Mouse (Mus musculus): Measurements from ENCODE around the gene Mindy1.

The Mindy1 gene

DNA sequence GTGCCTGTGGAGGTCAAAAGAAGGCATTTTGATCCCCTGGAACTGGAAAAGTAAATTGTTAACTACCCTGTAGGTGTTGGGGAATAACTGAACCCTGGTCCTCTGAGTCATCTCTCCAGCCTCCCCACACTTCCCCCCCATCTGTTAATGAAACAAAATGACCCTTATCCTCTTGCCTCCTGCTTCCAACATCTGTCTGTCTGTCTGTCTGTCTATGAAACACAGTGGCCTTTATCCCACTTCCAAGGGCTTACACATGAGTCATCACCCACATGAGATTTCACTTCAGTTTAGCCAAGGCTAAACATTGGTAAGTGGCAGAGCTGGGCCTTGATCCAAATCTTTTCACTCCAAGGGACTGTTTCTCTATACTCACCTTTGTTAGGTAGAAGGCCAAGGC, 13.3 kb upstream of the Mindy1 start:
- DNase-seq (ENCODE audit: low spot score in 2 of 2): no peak

DNA sequence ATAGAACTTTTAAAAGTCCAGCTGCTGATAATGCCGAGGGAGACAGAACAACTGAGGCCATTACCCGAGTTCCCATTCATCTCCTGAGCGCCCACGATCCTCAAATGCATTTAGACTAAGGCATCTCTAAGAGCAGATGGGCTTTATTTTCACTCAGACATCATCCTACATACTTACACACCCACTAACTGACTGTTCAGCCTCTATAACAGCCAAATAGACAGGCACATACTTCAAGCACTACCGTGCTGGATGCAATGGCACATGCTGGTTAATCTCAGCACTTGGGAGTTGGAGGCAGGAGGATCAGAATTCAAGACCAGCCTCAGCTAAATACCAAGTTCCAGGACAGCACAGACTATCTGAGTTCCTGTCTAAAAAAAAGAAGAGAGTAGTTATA, 11.4 kb upstream of the Mindy1 start:
- DNase-seq (ENCODE audit: low spot score in 2 of 2): no peak

DNA sequence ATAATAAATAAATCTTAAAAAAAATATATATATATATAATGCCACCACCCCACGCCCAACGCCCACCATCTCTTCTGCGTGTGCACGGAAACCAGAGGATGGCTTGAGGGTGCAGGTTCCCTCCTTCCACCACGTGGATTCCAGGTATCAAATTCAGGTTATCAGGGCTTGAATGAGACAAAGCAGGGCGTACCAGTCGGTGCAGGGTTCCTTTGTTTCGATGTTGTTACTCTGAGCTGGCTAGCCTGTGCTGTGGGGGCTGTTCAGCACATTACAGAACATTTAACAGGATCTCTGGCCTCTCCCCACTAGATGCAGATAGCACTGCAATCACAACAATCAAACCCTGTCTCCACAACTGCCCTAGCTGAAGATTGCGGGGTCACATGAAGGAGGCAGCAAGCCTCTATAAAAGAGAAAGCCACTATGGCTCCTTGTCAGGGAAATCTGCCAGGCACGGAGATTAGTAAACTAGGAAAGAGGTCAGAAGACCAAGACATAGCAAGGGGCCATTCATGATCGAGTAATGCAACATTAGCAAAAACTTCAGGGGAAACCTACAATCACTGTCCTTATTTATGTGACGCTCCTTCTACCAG, 10.3 kb upstream of the Mindy1 start:
- no peak for DNase-seq (ENCODE audit: low spot score in 2 of 2)

DNA sequence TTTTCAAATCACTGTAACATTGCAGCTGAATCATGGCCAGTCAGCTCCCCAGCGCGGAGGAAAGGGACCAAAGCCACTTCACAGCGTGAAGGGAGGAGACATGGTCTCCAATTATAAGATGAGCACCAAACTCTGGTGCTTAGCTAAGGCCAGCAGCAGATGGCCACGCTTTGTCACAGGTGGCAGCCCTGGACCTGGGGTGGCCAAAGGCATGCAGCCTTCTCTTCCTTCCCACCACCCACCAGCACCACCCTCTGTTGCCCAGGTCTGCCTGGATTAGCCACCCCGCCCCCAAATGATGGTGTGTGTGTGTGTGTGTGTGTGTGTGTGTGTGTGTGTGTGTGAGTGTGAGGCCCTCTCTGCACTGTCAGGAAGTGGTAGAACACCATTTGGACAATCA, 7.7 kb upstream of the Mindy1 start:
- no peak for DNase-seq (ENCODE audit: low spot score in 2 of 2)

DNA sequence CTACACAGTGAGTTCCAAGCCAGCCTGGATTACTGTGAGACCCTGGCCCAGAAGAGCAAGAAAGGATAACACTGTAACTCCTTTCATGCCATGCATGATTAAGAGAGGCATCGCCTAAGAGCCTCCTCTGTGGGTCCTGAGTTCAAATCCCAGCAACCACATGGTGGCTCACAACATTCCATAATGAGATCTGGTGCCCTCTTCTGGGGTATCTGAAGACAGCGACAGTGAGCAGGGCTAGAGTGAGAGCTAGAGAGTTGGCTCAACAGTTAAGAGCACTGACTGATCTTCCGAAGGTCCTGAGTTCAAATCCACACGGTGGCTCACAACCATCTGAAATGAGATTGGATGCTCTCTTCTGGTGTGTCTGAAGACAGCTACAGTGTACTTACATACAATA, 6.7 kb upstream of the Mindy1 start:
- DNase-seq (ENCODE audit: low spot score in 2 of 2): no peak

DNA sequence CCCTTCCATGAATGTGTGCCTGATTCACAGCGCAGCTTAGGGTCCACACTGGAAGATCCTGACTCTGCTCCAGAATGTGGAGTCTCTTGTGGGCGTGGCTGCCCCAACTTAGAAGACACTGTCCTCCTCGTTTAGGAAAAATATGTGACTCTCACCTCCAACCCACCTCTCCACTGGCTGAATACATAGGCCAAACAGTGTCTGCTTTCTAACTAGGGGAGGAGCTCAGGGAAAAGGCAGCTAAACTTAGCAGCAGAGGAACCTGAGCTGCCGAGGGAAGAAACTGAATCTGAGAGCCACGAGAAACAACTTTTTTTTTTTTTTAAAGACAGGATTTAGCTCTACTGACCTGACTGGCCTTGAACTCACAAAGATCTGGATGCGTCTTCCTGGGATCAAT, 6.0 kb upstream of the Mindy1 start:
- no peak for DNase-seq (ENCODE audit: low spot score in 2 of 2)

DNA sequence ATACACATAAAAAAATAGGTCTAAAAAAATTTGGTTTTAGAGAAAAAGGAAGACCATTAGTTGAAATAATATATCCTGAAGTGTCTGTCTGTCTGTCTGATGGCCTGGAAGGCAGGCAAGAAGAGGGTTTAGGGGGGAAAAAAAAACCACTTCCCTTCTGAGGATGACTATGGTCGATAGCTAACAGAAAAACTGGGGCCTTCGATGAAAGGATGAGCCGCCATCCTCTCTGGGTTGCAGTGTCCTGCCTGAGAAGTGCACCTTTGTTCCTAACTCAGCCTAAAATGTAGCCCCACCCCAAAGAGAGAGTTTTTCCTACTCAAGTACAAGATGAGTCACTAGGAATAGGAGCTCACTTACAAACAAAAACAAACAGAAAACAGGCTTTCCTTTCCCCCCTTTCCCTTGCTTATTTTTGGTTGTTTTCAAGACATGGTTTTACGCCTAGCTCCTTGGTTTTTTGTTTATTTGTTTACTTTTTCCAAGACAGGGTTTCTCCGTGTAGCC, 4.7 kb upstream of the Mindy1 start:
- DNase-seq (ENCODE audit: low spot score in 2 of 2): no peak

DNA sequence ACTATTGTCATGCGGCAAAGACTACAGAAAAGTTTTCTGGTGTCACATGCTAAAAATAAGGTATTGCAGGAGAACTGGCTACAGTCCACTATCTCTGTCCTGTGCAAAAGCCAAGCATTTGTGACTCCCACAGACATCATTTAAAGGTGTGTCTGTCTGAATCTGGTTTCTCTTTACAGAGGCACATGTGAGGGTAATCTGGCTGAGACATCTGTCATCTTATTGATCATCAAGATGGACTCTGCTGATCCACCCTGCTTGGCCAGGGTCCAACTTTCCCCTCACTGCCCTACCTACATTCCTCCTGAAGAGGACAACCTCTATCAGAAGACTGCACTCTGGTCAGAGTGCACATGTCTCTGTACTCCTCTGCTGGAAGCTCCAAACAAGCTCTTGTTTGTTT, 4.0 kb upstream of the Mindy1 start:
- DNase-seq (ENCODE audit: low spot score in 2 of 2): no peak

DNA sequence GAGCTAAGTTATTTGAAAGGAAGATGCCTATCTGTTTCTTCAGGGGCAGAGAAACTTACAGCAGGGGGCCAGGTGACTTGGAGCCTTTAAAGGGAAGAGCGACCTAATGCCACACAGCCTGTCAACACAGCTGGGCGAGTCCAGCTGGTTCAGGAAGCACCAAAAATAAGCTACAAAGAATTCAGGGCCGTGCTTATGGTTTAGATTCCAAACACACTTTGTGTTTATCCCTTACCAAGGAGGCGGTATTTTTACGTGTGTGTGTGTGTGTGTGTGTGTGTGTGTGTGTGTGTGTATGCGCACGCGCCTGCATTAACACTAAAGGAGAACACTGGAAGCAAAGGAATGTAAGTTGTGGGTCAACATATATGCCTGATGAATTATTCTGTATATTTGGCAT, 398 bp upstream of the Mindy1 start:
- DNase-seq (ENCODE audit: low spot score in 2 of 2): peak in 1 of 2 experiments; percentile 13

DNA sequence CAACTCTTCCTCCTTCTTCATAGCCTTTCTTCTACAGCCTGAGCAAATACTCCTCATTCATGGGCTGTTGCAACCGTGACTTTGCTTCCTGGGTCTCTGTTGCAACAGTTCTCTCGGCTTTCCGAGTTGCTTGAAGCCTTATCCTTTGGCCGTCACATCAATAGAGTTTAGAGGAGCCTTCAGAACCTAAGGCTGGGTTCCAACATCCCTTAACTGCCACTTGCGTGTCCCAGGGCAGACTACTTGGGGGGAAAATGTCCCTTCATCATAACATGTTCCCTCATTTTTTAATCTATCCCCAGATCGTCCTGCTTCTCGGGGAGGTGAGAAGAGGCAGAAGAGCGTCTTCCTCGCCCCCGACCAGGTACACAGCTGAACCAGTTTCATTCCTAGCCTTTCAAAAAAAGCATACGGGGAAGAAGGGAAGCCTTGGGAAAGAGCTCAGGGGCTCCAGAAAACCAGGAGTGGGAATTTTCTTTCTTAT, 1.3 kb downstream of the Mindy1 start:
- peak; percentile 18 to 32 for DNase-seq (ENCODE audit: low spot score in 2 of 2)

DNA sequence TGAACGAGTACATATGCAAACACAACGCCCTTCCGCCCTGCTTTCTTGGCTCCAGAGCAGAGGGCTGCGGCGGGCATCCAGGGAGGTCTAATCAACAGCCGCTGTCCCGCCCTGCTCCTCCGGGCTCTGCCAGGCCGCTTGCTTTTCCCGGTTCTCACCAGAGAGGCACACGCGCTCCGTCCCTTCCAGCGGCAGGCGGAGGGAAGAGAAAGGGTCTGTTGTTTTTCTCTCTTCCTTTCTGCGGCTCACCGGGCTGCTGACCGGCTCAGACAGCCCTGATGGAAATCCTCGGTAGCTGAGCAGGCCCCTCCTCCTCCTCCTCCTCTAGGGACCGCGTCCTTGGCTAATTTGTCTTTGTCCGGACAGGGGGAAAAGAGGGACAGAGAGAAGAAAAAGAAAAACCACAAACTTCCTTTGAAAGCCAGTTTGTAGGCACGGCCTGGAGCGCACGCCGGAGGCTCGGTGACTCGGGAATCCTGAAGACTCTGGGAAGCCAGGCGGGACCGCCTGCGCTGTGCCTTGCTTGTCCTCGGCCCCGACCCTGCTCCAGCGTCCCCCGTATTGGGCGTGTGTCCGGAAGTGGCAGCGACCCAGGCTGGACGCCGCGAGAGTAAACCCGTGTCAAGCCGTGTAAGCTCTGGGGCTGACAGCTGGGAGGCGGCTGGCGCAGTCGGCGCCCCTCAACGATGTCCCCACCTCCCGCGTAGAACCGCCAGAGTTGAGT, 1.9 kb downstream of the Mindy1 start:
- peak; percentile 30 to 39 for DNase-seq (ENCODE audit: low spot score in 2 of 2)

DNA sequence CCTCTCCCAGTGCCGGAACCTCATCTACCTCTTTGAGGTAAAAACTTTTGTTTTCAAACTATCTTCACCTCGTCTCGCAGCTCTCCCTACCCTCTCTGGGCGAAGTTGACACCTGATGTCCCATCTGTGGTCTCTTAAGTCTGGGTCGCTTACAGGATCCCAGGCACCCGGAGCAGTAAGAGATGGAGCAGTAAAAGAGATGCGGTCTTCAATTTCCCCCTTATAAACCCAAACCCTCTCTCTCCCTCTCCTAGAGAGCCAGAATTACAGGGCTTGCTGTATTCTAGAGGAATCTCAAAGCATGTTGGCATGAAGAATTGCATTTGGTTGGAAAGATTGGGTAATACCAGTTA, 2.4 kb downstream of the Mindy1 start:
- no peak for DNase-seq (ENCODE audit: low spot score in 2 of 2)

DNA sequence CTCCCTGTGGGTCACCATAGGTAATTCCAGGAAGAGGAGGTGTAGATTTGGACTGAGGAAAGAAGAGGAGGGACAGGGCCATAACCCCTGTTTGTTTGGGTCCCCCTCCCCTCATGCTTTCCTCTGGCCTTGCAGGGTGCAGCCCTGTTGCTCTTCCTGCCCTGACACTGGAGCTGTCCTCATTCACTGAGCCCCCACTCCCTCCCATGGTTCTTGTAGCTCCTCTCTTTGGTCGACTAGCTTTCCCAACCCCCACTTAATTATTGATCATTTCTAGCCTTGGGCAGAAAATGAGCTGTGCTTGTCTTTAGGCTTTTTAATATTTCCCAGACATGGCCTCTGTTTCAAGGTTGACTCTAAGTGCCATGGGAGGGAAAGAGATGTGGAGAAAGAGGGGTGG, 2.9 kb downstream of the Mindy1 start:
- no peak for DNase-seq (ENCODE audit: low spot score in 2 of 2)

DNA sequence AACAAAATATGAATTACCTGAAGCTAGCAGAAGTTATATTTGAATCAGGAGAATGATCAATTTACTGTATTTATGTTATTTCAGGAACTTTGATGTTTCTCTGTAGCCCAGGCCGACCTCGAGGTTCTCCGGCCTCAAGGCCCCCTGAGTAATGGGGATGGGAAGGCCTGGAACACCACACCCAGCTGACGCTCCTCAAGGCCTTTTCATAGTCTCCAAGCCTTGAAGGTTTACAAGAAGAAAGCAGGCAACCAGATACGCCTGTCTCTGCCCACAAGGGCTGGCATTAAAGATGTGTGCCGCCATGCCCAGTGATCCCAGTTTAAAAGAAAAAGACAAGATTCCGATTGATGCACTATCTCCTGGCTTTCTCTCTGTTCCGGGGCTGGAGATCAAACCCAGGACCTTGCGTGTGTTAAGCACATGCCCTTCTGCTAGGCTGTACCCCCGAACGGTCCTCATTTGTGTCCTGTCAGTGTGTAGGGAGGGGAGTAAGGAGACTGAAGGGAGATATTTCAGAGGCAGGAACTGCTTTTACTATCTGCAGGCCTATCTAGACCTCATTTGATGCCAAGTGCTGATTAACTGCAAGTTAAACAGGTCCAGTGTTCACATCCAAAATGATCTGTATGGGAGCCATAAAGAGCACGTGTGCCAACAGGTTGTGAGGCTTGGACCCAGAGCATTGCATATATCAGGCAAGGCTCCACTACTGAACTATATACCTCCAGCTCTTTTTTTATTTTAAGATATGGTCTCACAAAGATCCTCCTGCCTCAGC, 3.5 kb downstream of the Mindy1 start:
- no peak for DNase-seq (ENCODE audit: low spot score in 2 of 2)

DNA sequence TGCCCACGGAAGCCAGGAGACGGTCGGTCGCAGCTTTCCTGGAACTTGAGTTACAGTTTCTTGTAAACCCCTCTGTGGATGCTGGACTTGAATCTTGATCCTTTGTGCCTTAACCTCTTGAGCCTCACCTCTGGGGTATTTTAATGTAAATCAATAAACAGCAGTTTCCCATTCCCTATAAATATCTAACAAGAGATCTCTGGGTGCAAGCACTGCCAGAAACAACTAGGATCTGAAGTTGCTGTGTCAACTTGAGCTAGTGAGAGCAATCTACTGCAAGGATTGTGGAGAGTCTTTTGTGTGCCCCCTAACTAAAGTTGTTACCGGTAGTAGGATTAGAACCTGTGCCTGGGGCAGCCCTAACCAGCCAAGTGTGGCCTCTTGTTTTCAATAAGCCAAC, 4.2 kb downstream of the Mindy1 start:
- no peak for DNase-seq (ENCODE audit: low spot score in 2 of 2)

DNA sequence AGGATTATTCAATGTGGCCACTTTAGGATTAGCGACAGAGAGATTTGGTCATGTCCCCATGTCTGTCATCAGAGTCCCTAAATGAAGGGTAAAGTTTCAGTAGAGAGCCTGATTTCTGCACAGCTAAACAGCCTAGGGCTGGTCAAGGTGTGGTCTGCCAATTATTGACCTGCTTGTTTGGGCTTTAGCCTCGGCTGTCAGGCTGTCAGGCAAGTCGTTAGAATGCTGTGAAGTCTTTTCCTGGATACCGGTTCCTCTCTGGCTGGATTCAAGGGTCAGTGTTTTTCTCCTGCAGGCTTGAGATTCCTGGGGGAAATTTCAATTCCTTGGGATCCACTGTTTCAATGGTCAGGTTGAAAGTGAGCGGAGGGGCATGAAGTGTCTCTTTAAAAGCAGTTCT, 4.9 kb downstream of the Mindy1 start:
- DNase-seq (ENCODE audit: low spot score in 2 of 2): no peak

DNA sequence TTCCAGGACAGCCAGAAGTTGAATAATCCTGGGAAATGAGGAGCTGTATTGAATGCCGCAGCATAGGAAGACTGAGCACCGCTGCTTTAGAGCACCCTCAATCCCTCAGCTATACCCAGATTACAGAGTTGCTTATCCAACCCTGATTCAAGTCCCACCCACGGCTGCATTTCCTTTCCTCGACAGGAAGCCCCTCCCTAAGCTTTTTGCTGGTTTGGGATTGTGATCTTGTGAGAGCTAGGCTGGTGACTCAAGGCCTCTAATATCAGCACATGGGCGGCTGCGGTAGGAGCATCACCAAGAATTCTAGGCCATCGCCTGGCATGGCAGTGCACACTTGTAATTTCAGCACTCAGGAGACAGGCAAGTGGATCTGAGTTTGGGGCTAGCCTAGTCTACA, 5.4 kb downstream of the Mindy1 start:
- DNase-seq (ENCODE audit: low spot score in 2 of 2): no peak

DNA sequence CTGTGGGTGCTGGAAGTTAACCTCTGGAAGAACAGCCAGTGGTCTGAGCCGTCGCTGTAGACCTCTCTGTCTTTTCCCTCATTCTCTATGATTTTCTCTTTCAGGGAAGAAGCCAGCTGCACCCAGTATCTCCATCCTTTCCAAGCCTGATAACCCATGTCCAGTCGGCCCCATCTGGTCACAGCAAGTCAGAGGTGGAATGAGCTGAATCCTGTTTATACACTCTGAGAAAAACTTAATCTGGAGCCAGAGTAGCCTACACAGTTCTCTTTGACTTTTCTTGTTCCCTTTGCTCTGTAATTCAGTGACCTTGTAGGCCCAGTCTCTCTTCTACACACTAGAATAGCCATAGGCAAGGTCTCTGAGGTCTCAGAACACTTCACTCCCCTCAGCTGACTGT, 6.4 kb downstream of the Mindy1 start:
- no peak for DNase-seq (ENCODE audit: low spot score in 2 of 2)

DNA sequence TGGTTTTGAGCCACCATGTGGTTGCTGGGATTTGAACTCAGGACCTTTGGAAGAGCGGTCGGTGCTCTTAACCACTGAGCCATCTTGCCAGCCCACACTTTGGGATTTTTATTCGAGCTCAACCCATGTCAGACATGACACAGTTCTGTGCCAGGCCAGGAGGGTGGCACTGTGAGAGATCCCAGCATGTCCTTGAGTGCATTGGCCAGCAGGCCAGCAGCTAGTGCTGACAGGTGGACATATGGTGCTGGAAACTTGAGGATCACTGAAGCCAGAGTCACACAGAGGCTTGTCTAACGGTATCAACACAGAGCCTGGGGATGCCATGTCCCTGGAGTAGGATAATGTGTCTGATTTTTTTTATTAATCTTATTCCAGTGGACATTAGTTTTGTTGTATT, 8.3 kb downstream of the Mindy1 start:
- no peak for DNase-seq (ENCODE audit: low spot score in 2 of 2)

DNA sequence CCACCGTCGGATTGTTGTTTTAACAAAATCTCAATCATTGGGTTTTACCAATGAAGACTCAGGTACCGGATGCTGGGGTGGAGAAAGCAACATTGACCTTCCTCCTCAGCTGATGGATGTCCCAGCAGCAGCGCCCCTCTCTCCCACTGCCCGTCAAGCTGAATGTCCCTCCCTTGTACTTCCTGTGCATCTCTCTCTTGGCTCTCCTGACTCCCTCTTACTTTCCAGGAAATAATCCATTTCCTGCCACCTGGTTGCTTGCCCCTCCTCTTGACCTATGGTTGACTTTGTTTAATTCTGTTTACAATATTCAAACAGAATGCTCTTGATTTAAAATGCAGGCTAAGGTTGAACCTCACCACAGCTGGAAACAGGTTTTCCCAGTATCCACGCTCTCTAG, 9.0 kb downstream of the Mindy1 start:
- DNase-seq (ENCODE audit: low spot score in 2 of 2): no peak

DNA sequence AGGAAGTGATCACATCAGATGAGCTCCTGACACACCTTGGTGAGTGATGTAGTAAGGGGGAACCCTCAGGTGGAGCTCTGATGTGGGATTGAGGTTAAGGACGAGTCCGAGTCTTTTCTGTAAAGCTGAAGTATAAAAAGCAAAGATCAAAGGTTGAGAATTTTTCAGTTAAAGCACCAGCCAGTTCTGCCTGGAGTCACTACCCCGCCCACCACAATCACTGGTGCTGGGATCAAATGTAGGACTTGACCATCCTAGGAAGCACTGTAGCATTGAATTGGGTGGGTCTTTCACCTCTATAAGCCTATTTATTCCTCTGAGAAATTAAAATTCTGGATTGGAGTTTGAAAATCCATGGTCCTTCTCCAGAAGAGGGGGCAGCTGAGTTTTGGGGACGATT, 9.9 kb downstream of the Mindy1 start:
- DNase-seq (ENCODE audit: low spot score in 2 of 2): no peak

DNA sequence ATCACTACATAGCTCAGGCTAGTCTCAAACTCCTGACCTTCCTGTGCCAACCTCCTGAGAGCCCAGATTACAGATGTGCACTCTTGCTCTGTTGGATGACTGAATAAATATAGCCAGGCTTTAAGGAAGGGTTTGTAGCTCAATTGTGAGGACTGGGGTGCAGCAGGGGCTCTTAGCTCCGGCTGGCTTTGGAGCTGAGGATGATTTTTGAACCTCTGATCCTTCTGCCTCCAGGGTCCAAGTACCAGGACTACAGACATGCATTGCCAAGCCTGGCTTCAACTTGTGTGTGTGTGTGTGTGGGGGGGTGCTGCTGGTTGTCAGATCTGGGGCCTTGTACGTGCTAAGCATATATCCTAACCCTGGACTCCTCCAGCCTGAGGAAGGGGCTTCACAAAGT, 11.8 kb downstream of the Mindy1 start:
- no peak for DNase-seq (ENCODE audit: low spot score in 2 of 2)

DNA sequence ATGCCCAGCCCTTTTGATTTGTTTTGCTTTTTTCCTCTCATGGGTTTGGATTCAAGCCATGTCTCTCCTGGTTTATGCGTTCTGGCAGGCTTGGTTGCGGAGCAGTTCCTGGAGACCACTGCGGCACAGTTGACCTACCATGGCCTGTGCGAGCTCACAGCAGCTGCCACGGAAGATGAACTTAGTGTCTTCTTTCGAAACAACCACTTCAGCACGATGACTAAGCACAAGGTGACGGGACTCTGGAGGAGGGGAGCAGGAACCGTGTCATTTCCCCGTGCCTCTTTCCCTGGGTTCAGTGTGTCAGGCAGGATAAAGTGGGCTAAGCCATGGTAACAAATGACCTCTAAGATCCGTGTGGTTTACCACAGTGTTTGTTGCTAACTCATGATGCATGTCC, 12.4 kb downstream of the Mindy1 start:
- DNase-seq (ENCODE audit: low spot score in 2 of 2): peak; percentile 23 to 46
